Mouse (Mus musculus): Measurements from ENCODE around the gene B3gnt3. TPM values are rescaled to one million over a fixed set of nuclear protein-coding genes. Genes with fewer than 3 reads are reported as not detected.
"Not testable (repeated sequence)": the region's sequence is repeated elsewhere in the genome, so short reads cannot be mapped to it uniquely, and the experiment has no call there.

The B3gnt3 gene
- polyA plus RNA-seq (2012; rRNA removed): 5.2 and 5.6 TPM in 2 replicates

- H3K36me3 ChIP-seq (ENCODE audit: control insufficient read depth, insufficient read depth, low read length): no peaks in the 10 kb centered on the region
- H3K27ac ChIP-seq (ENCODE audit: insufficient read depth, low read length): no peak within 1 kb of the TSS
- DNase-seq (ENCODE audit: low read depth in 1 of 2, low spot score in 2 of 2): no peak
- H3K4me3 ChIP-seq (ENCODE audit: extremely low read depth, insufficient read depth, insufficient read length): peak within 1 kb of the TSS; percentile 61
- WGBS: 8% methylated on average over 30 of the region's 34 CpGs
- H3K27me3 ChIP-seq (ENCODE audit: control insufficient read depth, insufficient read depth, low read length): no peaks in the 10 kb centered on the region; the same call in 1 of the 2 replicates
- TF ChIP-seq POLR2A (IDR thresholded peaks at IDR 0.05; ENCODE audit: low read depth, low read length) (no peak), CTCF (IDR thresholded peaks at IDR 0.05; ENCODE audit: extremely low read depth, insufficient read depth, insufficient read length, insufficient replicate concordance) (no peak)
- H3K4me1 ChIP-seq (ENCODE audit: control insufficient read depth, insufficient read depth, insufficient read length): no peaks in the 10 kb centered on the region
These were observed at the start of gene B3gnt3 for GRCm38 (mm10) chr8:71701414-71702086. Gene B3gnt3 (minus strand): TSS chr8:71701789.

GRCm38 (mm10) chr8:71749321-71750075 lies 47.9 kb upstream of the B3gnt3 start:
- H3K4me3 ChIP-seq (ENCODE audit: extremely low read depth, insufficient read depth, insufficient read length); H3K27ac ChIP-seq (ENCODE audit: insufficient read depth, low read length); H3K36me3 ChIP-seq (ENCODE audit: control insufficient read depth, insufficient read depth, low read length); H3K4me1 ChIP-seq (ENCODE audit: control insufficient read depth, insufficient read depth, insufficient read length); H3K27me3 ChIP-seq (ENCODE audit: control insufficient read depth, insufficient read depth, low read length); DNase-seq (ENCODE audit: low read depth in 1 of 2, low spot score in 2 of 2): not testable (repeated sequence)
- 85% methylated on average over 6 of the region's 6 CpGs for WGBS

- H3K27ac ChIP-seq (ENCODE audit: insufficient read depth, low read length); H3K4me3 ChIP-seq (ENCODE audit: extremely low read depth, insufficient read depth, insufficient read length); H3K36me3 ChIP-seq (ENCODE audit: control insufficient read depth, insufficient read depth, low read length); H3K27me3 ChIP-seq (ENCODE audit: control insufficient read depth, insufficient read depth, low read length); DNase-seq (ENCODE audit: low read depth in 1 of 2, low spot score in 2 of 2); H3K4me1 ChIP-seq (ENCODE audit: control insufficient read depth, insufficient read depth, insufficient read length): not testable (repeated sequence)
These were observed 45.5 kb upstream of the B3gnt3 start for GRCm38 (mm10) chr8:71747082-71747481.

- DNase-seq (ENCODE audit: low read depth in 1 of 2, low spot score in 2 of 2): no peak
- H3K27me3 ChIP-seq (ENCODE audit: control insufficient read depth, insufficient read depth, low read length): no peaks in the 10 kb centered on the region
- no peaks in the 10 kb centered on the region for H3K36me3 ChIP-seq (ENCODE audit: control insufficient read depth, insufficient read depth, low read length)
- no peak overlapping the region for H3K27ac ChIP-seq (ENCODE audit: insufficient read depth, low read length)
- no peak for TF ChIP-seq POLR2A (IDR thresholded peaks at IDR 0.05; ENCODE audit: low read depth, low read length)
- no peak for TF ChIP-seq CTCF (IDR thresholded peaks at IDR 0.05; ENCODE audit: extremely low read depth, insufficient read depth, insufficient read length, insufficient replicate concordance)
- no peaks in the 10 kb centered on the region for H3K4me1 ChIP-seq (ENCODE audit: control insufficient read depth, insufficient read depth, insufficient read length)
- WGBS: 72% methylated on average over 1 of the region's 1 CpGs
- H3K4me3 ChIP-seq (ENCODE audit: extremely low read depth, insufficient read depth, insufficient read length): no peak overlapping the region
These were observed 43.7 kb upstream of the B3gnt3 start for GRCm38 (mm10) chr8:71745322-71745721.

GRCm38 (mm10) chr8:71742783-71743182 lies 41.2 kb upstream of the B3gnt3 start:
- Histone ChIP-seq H3K27ac (ENCODE audit: insufficient read depth, low read length) (no peak overlapping the region), H3K36me3 (ENCODE audit: control insufficient read depth, insufficient read depth, low read length) (no peaks in the 10 kb centered on the region), H3K4me1 (ENCODE audit: control insufficient read depth, insufficient read depth, insufficient read length) (no peaks in the 10 kb centered on the region), H3K4me3 (ENCODE audit: extremely low read depth, insufficient read depth, insufficient read length) (no peak overlapping the region), H3K27me3 (ENCODE audit: control insufficient read depth, insufficient read depth, low read length) (no peaks in the 10 kb centered on the region)
- no peak for TF ChIP-seq POLR2A (IDR thresholded peaks at IDR 0.05; ENCODE audit: low read depth, low read length)
- TF ChIP-seq CTCF (IDR thresholded peaks at IDR 0.05; ENCODE audit: extremely low read depth, insufficient read depth, insufficient read length, insufficient replicate concordance): no peak
- WGBS: 74% methylated on average over 2 of the region's 2 CpGs
- DNase-seq (ENCODE audit: low read depth in 1 of 2, low spot score in 2 of 2): no peak

GRCm38 (mm10) chr8:71741687-71742114 lies 40.1 kb upstream of the B3gnt3 start:
- TF ChIP-seq POLR2A (IDR thresholded peaks at IDR 0.05; ENCODE audit: low read depth, low read length): no peak
- Histone ChIP-seq H3K27me3 (ENCODE audit: control insufficient read depth, insufficient read depth, low read length) (no peaks in the 10 kb centered on the region), H3K4me3 (ENCODE audit: extremely low read depth, insufficient read depth, insufficient read length) (no peak overlapping the region), H3K36me3 (ENCODE audit: control insufficient read depth, insufficient read depth, low read length) (no peaks in the 10 kb centered on the region), H3K27ac (ENCODE audit: insufficient read depth, low read length) (no peak overlapping the region), H3K4me1 (ENCODE audit: control insufficient read depth, insufficient read depth, insufficient read length) (no peaks in the 10 kb centered on the region)
- DNase-seq (ENCODE audit: low read depth in 1 of 2, low spot score in 2 of 2): no peak
- WGBS: 32% methylated on average over 19 of the region's 19 CpGs

- Histone ChIP-seq H3K4me3 (ENCODE audit: extremely low read depth, insufficient read depth, insufficient read length) (no peak overlapping the region), H3K27ac (ENCODE audit: insufficient read depth, low read length) (no peak overlapping the region), H3K27me3 (ENCODE audit: control insufficient read depth, insufficient read depth, low read length) (no peaks in the 10 kb centered on the region), H3K36me3 (ENCODE audit: control insufficient read depth, insufficient read depth, low read length) (no peaks in the 10 kb centered on the region), H3K4me1 (ENCODE audit: control insufficient read depth, insufficient read depth, insufficient read length) (no peaks in the 10 kb centered on the region)
- TF ChIP-seq CTCF (IDR thresholded peaks at IDR 0.05; ENCODE audit: extremely low read depth, insufficient read depth, insufficient read length, insufficient replicate concordance) (no peak), POLR2A (IDR thresholded peaks at IDR 0.05; ENCODE audit: low read depth, low read length) (no peak)
- DNase-seq (ENCODE audit: low read depth in 1 of 2, low spot score in 2 of 2): no peak
- 88% methylated on average over 3 of the region's 3 CpGs for WGBS
These were observed 39.6 kb upstream of the B3gnt3 start for GRCm38 (mm10) chr8:71741226-71741625.

- H3K36me3 ChIP-seq (ENCODE audit: control insufficient read depth, insufficient read depth, low read length); H3K27ac ChIP-seq (ENCODE audit: insufficient read depth, low read length); DNase-seq (ENCODE audit: low read depth in 1 of 2, low spot score in 2 of 2): not testable (repeated sequence)
These were observed 36.7 kb upstream of the B3gnt3 start for GRCm38 (mm10) chr8:71738316-71738715.

More at GRCm38 (mm10) chr8:71738316-71738715, 36.7 kb upstream of the B3gnt3 start:
- H3K27me3 ChIP-seq (ENCODE audit: control insufficient read depth, insufficient read depth, low read length); H3K4me3 ChIP-seq (ENCODE audit: extremely low read depth, insufficient read depth, insufficient read length); H3K4me1 ChIP-seq (ENCODE audit: control insufficient read depth, insufficient read depth, insufficient read length): not testable (repeated sequence)

Data from spleen, adult 2 months (tissue).